Mouse (Mus musculus): ENCODE data around the gene Pnpla8. TPM values are rescaled to one million over a fixed set of nuclear protein-coding genes. Genes with fewer than 3 reads are reported as not detected.
"Not testable (repeated sequence)": the region's sequence is repeated elsewhere in the genome, so short reads cannot be mapped to it uniquely, and the experiment has no call there.

The Pnpla8 gene
- 89.2 and 118 TPM in 2 replicates for total RNA-seq (2015; ENCODE audit: low replicate concordance)
- total RNA-seq (2017; ENCODE audit: low replicate concordance), result 97.7 and 114 TPM in 2 replicates

DNA sequence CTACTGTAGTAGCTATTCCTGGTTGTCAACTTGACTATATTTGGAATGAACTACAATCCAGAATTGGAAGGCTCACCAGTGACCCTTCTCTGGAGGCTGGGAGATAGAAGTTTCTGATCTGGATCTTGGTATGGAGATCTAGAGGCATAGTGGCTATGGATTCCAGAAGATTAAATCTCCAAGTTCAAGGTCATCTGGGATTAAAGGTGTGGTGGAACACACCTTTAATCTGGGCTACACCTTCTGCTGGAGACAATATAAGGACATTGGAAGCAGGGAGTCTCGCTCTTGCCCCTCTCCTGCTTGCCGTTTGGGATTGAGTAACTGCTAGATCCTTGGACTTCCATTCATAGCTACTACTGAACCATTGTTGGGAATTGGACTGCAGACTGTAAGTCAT is at the start of gene Pnpla8:
Gene Pnpla8, plus strand, starts transcription at position 301 of the 400 bp plus-strand sequence.
- not testable (repeated sequence) for ATAC-seq (replicated peaks; ENCODE audit: low FRiP score, poor library complexity, severe bottlenecking)

- no peak for ATAC-seq (replicated peaks; ENCODE audit: low FRiP score, poor library complexity, severe bottlenecking)
Measured at GRCm38 (mm10) chr12:44176331-44177037, 44.7 kb upstream of the Pnpla8 start.

GRCm38 (mm10) chr12:44177038-44177355 is 44.2 kb upstream of the Pnpla8 start:
- ATAC-seq (replicated peaks; ENCODE audit: low FRiP score, poor library complexity, severe bottlenecking), result no peak

DNA sequence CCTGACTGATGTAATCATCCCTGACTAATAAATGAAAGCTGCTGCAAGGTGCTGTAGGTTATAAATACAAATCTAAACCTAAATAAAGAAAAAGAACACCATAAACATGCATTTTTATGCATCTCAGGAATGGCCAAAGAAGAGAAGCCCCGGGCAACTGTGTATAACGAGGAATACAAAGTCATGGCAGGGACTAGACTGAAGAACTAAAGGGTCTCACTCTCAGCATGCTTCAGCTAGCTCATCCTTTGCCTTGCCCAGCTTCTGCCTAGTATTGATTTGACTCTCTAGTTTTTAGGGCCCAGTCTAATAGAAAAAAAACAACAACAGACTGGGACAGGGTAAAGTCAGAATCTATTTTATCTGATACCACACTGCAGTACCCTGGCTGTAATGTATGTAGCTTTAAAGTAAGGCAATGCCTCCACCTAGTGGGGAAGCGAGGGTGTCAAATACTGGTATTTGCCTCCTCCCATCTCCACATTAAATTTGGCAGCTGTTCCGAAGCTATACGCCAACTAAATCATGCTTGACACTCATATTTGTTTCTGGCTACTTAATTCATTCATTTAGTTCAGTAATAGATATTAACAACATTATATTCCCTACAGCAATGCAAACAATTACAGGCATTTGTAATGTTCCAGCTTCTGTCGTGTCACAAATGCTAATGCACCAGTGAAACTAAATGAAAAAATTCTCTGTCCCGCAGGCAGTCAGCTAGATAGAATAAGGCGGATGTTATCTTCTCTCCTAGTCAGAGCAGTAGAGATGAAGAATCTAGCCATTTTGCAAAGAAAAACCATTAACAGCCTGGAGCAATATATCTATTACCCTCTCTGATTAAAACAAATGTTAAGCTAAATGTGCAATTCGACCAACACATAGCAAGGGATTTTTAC is 39.8 kb upstream of the Pnpla8 start:
- no peak for ATAC-seq (replicated peaks; ENCODE audit: low FRiP score, poor library complexity, severe bottlenecking)

GRCm38 (mm10) chr12:44197873-44198525 is 23.2 kb upstream of the Pnpla8 start:
- peak; percentile 57 for ATAC-seq (replicated peaks; ENCODE audit: low FRiP score, poor library complexity, severe bottlenecking)

GRCm38 (mm10) chr12:44209141-44209823 is 11.9 kb upstream of the Pnpla8 start:
- ATAC-seq (replicated peaks; ENCODE audit: low FRiP score, poor library complexity, severe bottlenecking), result 0 out of 2 replicates have a peak, but pooled peaks have one; percentile 20

DNA sequence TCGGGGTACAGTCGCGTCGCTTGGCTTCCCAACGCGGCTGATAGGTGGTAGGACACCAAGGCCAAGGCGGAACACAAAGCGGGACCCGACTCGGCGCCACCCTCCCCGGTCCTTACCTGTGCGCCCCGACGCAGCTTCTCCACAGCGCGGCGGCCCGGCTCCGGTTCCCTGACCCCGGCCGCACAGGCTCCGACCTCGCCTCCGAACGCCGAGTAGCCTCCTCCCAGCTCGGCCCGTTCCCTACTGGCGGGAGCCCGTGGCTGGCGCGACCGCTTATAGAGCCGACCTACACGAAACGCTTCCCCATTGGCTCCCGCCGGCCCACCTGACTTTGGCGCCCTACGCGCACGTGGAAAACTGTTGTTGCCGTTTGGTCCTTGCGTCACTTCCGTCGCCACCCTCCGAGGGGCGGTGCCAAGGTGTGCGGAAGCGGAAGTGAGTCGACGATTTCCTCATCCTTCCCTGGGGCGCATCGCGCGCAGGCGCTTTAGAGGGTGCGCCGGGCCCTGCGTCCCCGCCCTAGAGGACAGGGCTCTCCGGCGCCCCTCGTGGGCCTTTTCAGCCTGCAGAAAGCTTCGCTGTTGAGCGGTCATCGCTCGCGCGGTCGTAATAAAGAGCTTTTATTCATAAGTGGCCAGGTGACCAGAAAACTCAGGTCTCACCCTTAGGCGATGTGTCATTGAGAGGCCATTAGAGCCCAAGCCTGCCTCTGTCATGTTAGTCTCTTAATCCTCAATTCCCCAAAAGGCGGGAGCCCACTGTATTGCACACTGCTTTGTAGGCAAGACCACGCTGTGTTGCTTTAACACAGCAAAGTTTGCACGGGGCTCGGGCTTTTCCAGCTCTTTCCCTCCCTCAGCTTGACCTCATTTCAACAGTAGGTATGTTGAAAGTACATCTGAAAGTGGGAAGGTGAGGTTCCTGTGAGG is 11.1 kb upstream of the Pnpla8 start, which contains the start of gene Dnajb9:
Gene Dnajb9, minus strand, starts transcription at position 503 of the 929 bp plus-strand sequence.
- ATAC-seq (replicated peaks; ENCODE audit: low FRiP score, poor library complexity, severe bottlenecking), result peak; percentile 99

GRCm38 (mm10) chr12:44211555-44211954 is 9.6 kb upstream of the Pnpla8 start:
- no peak for ATAC-seq (replicated peaks; ENCODE audit: low FRiP score, poor library complexity, severe bottlenecking)

- ATAC-seq (replicated peaks; ENCODE audit: low FRiP score, poor library complexity, severe bottlenecking), result no peak
Measured at GRCm38 (mm10) chr12:44221651-44222356, 634 bp downstream of the Pnpla8 start.

GRCm38 (mm10) chr12:44223044-44223443 is 1.9 kb downstream of the Pnpla8 start:
- no peak for ATAC-seq (replicated peaks; ENCODE audit: low FRiP score, poor library complexity, severe bottlenecking)

DNA sequence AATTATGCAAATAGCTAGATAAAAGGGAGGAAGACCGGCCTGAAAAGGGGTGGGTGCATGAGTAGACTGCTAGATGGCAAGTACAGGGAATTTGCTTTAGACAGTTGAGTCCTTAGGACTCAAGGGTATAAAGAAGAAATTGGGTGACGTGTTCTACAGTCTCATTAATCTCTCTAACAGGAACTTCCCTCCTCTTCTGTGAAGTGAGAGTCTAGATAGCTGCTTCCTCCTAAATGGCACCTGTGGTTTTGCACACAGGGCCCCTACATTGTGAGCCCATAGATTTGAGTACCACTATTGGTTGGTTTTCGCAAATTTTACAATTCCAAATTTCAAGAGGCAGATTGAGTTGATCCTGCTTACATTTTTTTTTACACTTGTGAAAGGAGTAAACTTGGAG is 3.5 kb downstream of the Pnpla8 start:
- no peak for ATAC-seq (replicated peaks; ENCODE audit: low FRiP score, poor library complexity, severe bottlenecking)

- ATAC-seq (replicated peaks; ENCODE audit: low FRiP score, poor library complexity, severe bottlenecking), result no peak
Measured at GRCm38 (mm10) chr12:44241090-44241489, 19.9 kb downstream of the Pnpla8 start.

DNA sequence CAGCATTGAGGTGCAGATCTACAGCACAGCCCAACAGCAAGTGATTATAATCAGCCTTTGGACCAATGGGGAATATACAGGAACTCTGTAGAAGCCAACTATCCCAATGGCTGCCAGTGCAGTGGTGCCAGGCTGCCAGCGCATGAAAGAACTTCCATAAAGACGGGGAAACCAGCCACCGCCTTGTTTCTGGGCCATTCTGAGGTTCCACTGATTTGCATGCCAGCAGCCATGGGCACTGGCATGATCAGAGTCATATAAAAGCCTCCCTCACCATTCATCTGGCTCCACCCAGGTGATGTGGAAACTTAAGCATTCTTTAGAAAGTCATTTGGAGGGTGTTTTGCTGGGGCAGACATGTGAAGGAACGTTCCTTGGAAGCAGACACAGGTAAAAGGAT is 21.2 kb downstream of the Pnpla8 start:
- ATAC-seq (replicated peaks; ENCODE audit: low FRiP score, poor library complexity, severe bottlenecking), result no peak

- ATAC-seq (replicated peaks; ENCODE audit: low FRiP score, poor library complexity, severe bottlenecking), result no peak
Measured at GRCm38 (mm10) chr12:44245739-44246138, 24.6 kb downstream of the Pnpla8 start.

DNA sequence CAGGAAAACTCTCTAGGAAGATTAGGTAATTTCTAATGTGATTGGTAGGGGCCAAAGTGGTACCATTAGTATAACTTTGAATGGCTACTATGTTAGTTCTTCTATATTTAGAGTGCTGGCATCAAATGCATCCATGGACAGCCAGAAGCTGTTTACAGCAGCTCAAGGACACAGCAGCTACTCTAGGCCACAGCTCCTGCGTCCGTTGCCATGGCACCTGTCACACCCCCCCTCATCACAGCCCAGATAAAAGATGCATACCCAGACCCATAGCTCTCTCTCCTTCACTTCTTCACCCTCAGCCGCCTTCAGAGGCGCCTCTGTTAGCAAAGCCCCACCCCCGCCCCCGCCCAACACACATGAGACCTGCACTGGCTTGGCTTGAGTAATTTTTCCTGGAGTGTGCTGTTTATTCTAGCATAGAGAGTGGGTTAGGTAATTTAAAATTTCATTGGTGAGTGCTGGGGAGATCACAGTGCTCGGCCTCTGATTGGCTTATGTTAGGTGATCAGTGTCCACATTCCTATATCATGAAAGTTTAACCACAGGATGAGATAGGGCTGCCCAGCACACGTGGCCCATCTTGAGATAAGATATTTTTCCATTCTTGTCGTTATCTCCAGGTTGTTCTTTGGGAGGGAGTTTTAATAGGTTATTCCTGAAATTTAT is 27.3 kb downstream of the Pnpla8 start:
- ATAC-seq (replicated peaks; ENCODE audit: low FRiP score, poor library complexity, severe bottlenecking), result no peak

DNA sequence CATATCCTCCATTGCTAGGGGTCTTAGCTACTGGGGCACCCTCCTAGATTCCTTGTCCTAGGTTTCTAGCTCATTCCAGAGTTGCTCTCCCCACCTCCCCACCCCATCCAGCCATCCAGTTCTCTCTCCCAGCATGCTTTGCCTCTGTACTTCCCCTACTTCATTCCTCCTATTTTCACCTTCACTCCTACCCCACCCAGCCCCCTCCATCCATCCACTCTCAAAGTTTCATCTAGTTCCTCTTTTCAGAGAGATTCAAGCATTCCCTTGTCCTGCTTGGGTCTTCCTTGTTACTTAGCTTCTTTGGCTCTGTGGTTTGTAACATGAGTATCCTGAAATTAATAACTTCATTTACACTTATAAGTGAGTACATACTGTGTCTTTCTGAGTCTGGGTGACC is 41.4 kb downstream of the Pnpla8 start:
- ATAC-seq (replicated peaks; ENCODE audit: low FRiP score, poor library complexity, severe bottlenecking), result no peak

- ATAC-seq (replicated peaks; ENCODE audit: low FRiP score, poor library complexity, severe bottlenecking), result no peak
Measured at GRCm38 (mm10) chr12:44265651-44266050, 44.5 kb downstream of the Pnpla8 start.

DNA sequence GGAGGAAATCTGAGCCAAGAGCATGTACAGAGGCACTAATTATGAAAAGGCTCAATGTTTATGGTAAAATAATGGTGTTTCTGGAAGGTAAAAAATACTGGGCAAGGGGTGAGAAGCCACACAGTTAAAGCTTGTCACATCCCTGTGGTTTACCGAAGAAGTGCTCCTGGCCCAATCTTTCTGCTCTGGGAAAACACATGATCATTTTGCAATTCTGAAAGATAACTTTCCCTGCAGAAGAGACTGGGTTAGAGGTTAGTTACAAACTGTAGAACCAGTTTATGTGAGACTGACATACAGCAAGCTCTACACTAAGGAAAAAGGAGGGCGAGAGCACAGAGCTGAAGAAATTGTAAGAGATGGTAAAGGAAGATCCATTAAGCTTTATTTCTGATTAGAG is 46.0 kb downstream of the Pnpla8 start:
- ATAC-seq (replicated peaks; ENCODE audit: low FRiP score, poor library complexity, severe bottlenecking), result no peak
